Mouse (Mus musculus): ENCODE measurements around the gene Calml3.

DNA sequence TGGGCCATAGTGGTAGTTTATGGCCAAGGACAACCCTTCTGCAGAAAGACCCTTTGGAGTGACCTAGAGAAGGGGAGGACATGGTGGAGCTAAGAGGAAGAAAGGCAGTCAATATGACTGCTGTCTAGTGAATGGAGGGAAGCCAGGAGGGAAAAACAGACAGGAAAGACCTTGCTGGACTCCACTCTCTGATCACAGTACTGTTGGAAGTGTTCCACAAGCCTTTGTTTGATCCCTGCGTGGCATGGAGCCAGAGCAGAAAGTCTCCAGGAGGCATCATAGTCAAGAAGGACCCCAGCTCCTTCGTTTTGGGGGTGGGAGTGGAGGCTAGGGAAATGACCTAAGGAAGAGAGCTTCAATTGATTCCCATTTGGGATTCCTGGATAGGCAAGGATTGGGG, 1.0 kb upstream of the Calml3 start:
- TF ChIP-seq CTCF (conservative IDR thresholded peaks at IDR 0.05; ENCODE audit: low read length) (no peak), NANOG (IDR thresholded peaks at IDR 0.05; ENCODE audit: borderline replicate concordance, low read length) (no peak), POU5F1 (IDR thresholded peaks at IDR 0.05; ENCODE audit: borderline replicate concordance, low read length) (no peak)
